Mouse (Mus musculus) cerebellum, adult 2 months (tissue): Measurements from ENCODE around the gene Mef2d. TPM values are rescaled to one million over a fixed set of nuclear protein-coding genes. Genes with fewer than 3 reads are reported as not detected.

Experiments
- DNase-seq, 2 experiments: peaks; one replicate each; pipeline ENCODE4 v3.0.0; 2021
- H3K27ac ChIP-seq: fragments of 200-500 bp; 2 replicates; pipeline ENCODE4 v1.5.1; 2012; ENCODE audit warnings: low read length, control low read depth, inconsistent platforms; ENCODE audit not compliant: insufficient read depth
- H3K27me3 ChIP-seq: fragments of 200-500 bp; 2 replicates; pipeline ENCODE4 v1.6.1; 2012; ENCODE audit warnings: inconsistent platforms, mild to moderate bottlenecking, low read length, moderate library complexity; ENCODE audit not compliant: control insufficient read depth, insufficient read depth
- H3K4me1 ChIP-seq: fragments of 200-500 bp; 2 replicates; pipeline ENCODE4 v1.6.1; 2011; ENCODE audit warnings: low read length; ENCODE audit not compliant: control insufficient read depth, insufficient read depth
- H3K4me3 ChIP-seq: fragments of 200-500 bp; replicated peaks from 2 replicates; pipeline ENCODE3; 2011; ENCODE audit warnings: mild to moderate bottlenecking, low read depth, low read length, control low read depth; ENCODE audit not compliant: insufficient read depth
- CTCF ChIP-seq: fragments of 200-500 bp; IDR thresholded peaks from 2 replicates; pipeline ENCODE4 v1.5.1; 2011; ENCODE audit warnings: low read depth, mild to moderate bottlenecking, control low read depth, low read length, moderate library complexity, borderline replicate concordance; ENCODE audit not compliant: insufficient read depth
- POLR2A ChIP-seq: fragments of 200-500 bp; IDR thresholded peaks from 2 replicates; pipeline ENCODE4 v1.6.1; 2011; ENCODE audit warnings: low read length, control low read depth, borderline replicate concordance; ENCODE audit not compliant: insufficient read depth
- WGBS: fragments of 180-500 bp; shearing (Covaris S2); methylation state at CpG from one replicate; pipeline ENCODE4 v1.1.7; 2018; 5-methylcytosine and 5-hydroxymethylcytosine counted together
- polyA plus RNA-seq: library from polyadenylated mRNA; depleted of rRNA; stranded (reverse); fragments of >200 nt; gene quantifications from 2 replicates; pipeline ENCODE4 v1.2.3, GENCODE M21; 2012

Mef2d gene
- polyA plus RNA-seq, 1 experiment: 102 TPM

DNA sequence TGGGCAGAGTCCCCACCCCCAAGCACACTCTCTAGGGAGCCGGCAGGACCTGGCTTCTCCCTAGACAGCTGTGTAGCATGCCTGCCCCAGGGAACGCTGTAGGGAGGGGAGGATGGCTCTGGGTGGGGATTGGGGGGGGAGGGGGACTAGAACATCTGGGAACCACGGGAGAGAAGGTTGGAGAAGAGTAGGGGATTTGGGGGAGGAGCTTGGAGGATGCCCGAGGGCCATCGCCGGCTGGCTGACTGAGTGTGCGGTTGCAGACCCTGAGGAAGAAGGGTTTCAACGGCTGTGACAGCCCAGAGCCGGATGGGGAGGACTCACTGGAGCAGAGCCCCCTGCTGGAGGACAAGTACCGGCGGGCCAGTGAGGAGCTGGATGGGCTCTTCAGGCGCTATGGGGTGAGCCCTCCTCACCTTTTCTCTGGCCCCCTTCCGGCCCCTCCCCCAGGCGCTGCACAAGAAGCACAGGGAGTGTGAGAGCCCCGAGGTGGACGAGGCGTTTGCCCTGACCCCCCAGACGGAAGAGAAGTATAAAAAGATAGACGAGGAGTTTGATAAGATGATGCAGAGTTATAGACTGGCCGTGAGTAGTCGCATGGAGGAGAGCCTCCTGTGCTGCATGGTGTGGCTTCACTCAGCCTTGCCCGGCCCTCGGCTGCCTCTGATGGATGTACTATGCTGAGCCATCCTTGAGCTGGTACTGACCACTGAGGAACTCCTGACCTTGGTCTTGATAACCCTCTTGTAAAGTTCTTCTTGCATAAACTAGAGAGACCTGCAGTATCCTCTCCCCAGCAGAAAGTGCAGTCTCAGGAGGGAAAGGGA, 15.8 kb downstream of the Mef2d start:
- Histone ChIP-seq H3K27me3 (no peaks in the 10 kb centered on the region), H3K4me3 (no peak overlapping the region), H3K4me1 (peaks cover 75% of the 10 kb centered on the region), H3K27ac (no peak overlapping the region)
- WGBS: 24% methylated on average over 23 of the region's 23 CpGs
- DNase-seq: peak in 1 of 2 experiments; percentile 54
- TF ChIP-seq POLR2A: no peak
- peak; percentile 31; the same call in 1 of the 2 replicates for TF ChIP-seq CTCF

- H3K27ac ChIP-seq: no peak overlapping the region
- WGBS: 60% methylated on average over 6 of the region's 6 CpGs
- DNase-seq: no peak
- no peaks in the 10 kb centered on the region for H3K27me3 ChIP-seq
- peaks cover 72% of the 10 kb centered on the region for H3K4me1 ChIP-seq
- no peak overlapping the region for H3K4me3 ChIP-seq
- TF ChIP-seq CTCF: no peak
- TF ChIP-seq POLR2A: no peak
Measured at GRCm38 (mm10) chr3:88158991-88159390, 16.8 kb downstream of the Mef2d start.

DNA sequence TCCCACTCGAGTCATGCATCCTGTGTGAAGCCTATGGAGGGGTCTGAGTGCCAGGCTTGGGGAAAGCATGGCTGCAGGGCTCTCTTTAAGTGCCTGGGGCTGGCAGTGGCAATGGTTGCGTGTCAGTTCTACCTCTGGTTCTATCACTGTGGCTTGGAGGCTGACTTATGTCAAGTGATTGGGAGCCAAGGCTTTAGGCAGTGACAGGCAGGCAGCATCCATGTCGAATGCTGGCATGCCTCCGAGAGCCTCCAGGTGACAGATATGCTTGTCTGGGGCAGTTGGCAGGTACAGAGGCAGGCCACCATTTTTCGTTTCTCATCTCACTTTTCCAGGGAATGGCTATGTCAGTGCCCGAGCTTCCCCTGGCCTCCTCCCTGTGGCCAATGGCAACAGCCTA, 18.7 kb downstream of the Mef2d start:
- WGBS: 17% methylated on average over 6 of the region's 6 CpGs
- Histone ChIP-seq H3K27ac (peak overlapping the region; percentile 37), H3K27me3 (no peaks in the 10 kb centered on the region), H3K4me3 (no peak overlapping the region), H3K4me1 (peaks cover 71% of the 10 kb centered on the region)
- peak; percentile 53 to 57 for DNase-seq
- TF ChIP-seq CTCF (no peak), POLR2A (no peak)

- TF ChIP-seq CTCF (no peak), POLR2A (peak; percentile 16; the same call in 1 of the 2 replicates)
- H3K27me3 ChIP-seq: no peaks in the 10 kb centered on the region
- H3K27ac ChIP-seq: peak overlapping the region; percentile 78
- H3K4me1 ChIP-seq: peaks cover 68% of the 10 kb centered on the region
- H3K4me3 ChIP-seq: no peak overlapping the region
- 2% methylated on average over 8 of the region's 8 CpGs for WGBS
- peak; percentile 90 to 96 for DNase-seq
Measured at GRCm38 (mm10) chr3:88162259-88162658, 20.1 kb downstream of the Mef2d start.

DNA sequence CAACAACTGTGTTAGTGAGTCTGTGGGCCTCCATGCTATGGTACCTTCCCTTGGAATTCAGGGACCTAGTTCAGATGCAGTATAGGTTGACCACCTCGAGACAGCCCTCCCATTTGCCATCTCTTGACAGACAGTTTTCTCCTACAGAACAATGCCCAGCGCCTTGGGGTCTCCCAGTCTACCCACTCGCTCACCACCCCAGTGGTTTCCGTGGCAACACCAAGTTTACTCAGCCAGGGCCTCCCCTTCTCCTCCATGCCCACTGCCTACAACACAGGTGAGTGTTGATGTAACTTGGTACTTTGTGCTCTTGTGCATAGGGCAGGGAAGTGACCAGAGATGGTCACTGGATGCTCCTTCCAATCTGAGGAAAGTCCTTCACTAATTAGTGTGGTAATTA, 20.6 kb downstream of the Mef2d start:
- no peaks in the 10 kb centered on the region for H3K27me3 ChIP-seq

DNA sequence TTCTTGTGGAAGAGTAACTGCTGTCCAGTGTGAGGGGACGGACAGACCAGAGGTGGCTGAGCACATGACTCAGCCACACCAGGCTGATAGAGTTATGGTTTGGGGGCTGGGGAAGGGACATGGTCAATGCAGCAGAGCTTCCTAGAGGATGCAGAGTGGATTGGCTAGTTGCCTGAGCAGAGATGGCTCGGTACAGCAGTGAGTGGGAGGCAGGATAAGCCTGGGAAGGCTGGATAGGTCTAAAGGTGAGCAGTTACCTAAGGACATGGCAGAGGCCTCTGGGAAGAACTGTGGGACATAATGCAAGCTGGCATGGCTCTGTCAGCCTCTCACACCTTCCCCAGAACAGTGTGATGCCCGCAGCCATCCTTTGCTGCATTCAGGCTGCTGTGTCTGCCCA, 21.7 kb downstream of the Mef2d start:
- DNase-seq: peak in 1 of 2 experiments; percentile 36
- TF ChIP-seq POLR2A (no peak), CTCF (no peak)
- no peaks in the 10 kb centered on the region for H3K27me3 ChIP-seq
- 31% methylated on average over 3 of the region's 3 CpGs for WGBS
- peaks cover 56% of the 10 kb centered on the region for H3K4me1 ChIP-seq
- H3K4me3 ChIP-seq: no peak overlapping the region
- peak overlapping the region; percentile 26; the same call in 1 of the 2 replicates for H3K27ac ChIP-seq

More for the DNA sequence above, 20.6 kb downstream of the Mef2d start:
- DNase-seq: no peak
- Histone ChIP-seq H3K4me3 (no peak overlapping the region), H3K4me1 (peaks cover 64% of the 10 kb centered on the region), H3K27ac (peak overlapping the region; percentile 78)
- WGBS: 66% methylated on average over 4 of the region's 4 CpGs
- TF ChIP-seq POLR2A (no peak), CTCF (no peak)

DNA sequence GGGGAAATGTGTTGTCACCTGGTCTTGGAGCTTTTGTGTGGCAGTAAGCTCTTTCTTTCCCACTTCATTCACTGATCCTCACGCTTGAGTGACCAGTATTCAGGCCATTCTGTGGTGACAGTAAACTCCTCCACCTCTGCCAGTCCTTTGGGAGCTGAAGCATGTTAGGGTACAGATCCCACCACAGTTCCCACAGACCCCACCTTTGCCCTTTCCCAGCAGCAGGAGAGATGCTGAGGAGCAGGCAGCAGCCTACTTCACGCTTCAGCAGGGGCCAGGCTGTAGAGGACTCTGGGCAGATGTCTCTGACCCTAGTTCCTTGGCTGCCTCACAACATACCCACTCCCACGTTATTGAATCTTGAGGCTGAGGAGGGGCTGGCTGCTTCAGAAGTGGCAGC, 22.1 kb downstream of the Mef2d start:
- TF ChIP-seq CTCF (no peak), POLR2A (no peak)
- WGBS: 47% methylated on average over 3 of the region's 3 CpGs

GRCm38 (mm10) chr3:88166056-88166455, 23.9 kb downstream of the Mef2d start:
- peak; percentile 53 to 62 for DNase-seq
- WGBS: 6% methylated on average over 5 of the region's 5 CpGs

More for the DNA sequence above, 22.1 kb downstream of the Mef2d start:
- H3K4me3 ChIP-seq: no peak overlapping the region
- peak overlapping the region; percentile 26 for H3K27ac ChIP-seq
- no peaks in the 10 kb centered on the region for H3K27me3 ChIP-seq
- no peak for DNase-seq
- H3K4me1 ChIP-seq: peaks cover 53% of the 10 kb centered on the region

DNA sequence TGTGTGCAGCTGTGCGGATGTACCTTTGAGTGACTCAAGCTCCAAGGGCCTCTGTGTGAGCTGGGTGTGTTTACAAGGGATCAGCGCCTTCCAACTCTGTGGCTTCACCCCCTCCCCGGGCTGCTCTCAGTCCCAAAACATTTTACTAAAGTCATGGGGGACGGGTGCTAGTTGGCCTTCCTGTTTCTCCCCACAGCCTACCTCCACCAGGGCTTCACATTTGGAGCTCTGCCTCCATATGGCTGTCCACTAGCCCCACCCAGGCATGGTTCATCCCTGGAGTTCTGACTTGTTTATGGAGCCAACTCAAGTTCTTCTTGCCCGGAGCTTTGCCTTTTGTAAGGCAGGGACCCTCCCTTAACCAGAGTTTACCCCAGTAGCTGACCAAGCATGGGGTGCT, 28.2 kb downstream of the Mef2d start:
- TF ChIP-seq POLR2A: no peak
- no peak for TF ChIP-seq CTCF
- 71% methylated on average over 5 of the region's 5 CpGs for WGBS
- Histone ChIP-seq H3K27ac (no peak overlapping the region), H3K4me3 (no peak overlapping the region), H3K4me1 (peaks cover 36% of the 10 kb centered on the region), H3K27me3 (no peaks in the 10 kb centered on the region)
- no peak for DNase-seq

More at GRCm38 (mm10) chr3:88166056-88166455, 23.9 kb downstream of the Mef2d start:
- H3K27ac ChIP-seq: peak overlapping the region; percentile 63
- TF ChIP-seq POLR2A: no peak
- no peak for TF ChIP-seq CTCF
- no peaks in the 10 kb centered on the region for H3K27me3 ChIP-seq
- H3K4me1 ChIP-seq: peaks cover 53% of the 10 kb centered on the region
- H3K4me3 ChIP-seq: no peak overlapping the region
